Mouse (Mus musculus) stomach, embryonic 16.5 days (tissue): ENCODE results near the gene Mpnd. TPM values are rescaled to one million over a fixed set of nuclear protein-coding genes. Genes with fewer than 3 reads are reported as not detected.

Source experiments
- ATAC-seq: fragments of 200-750 bp; cut with Nextera tagmentation; 2 replicates; pipeline ENCODE4 v1.8.0; 2017; ENCODE audit warnings: moderate number of reproducible peaks, moderate TSS enrichment; ENCODE audit not compliant: insufficient read depth, low FRiP score
- H3K27ac ChIP-seq: fragments of 300-500 bp; sonication (generic); 2 replicates; pipeline ENCODE4 v1.5.1; 2014; ENCODE audit warnings: low read length
- H3K27me3 ChIP-seq: fragments of 300-500 bp; sonication (generic); 2 replicates; pipeline ENCODE4 v1.6.1; 2014; ENCODE audit warnings: low read length, control low read depth, mixed read lengths; ENCODE audit not compliant: control insufficient read depth, insufficient read depth
- H3K36me3 ChIP-seq: fragments of 300-500 bp; sonication (generic); 2 replicates; pipeline ENCODE4 v1.6.1; 2014; ENCODE audit warnings: low read length; ENCODE audit not compliant: control insufficient read depth, insufficient read depth
- H3K4me1 ChIP-seq: fragments of 300-500 bp; sonication (generic); 2 replicates; pipeline ENCODE4 v1.6.1; 2014; ENCODE audit warnings: low read length, control low read depth, mixed read lengths; ENCODE audit not compliant: control insufficient read depth, insufficient read depth
- H3K4me2 ChIP-seq: fragments of 300-500 bp; sonication (generic); 2 replicates; pipeline ENCODE4 v1.6.1; 2014; ENCODE audit warnings: low read depth, low read length, mixed read lengths
- H3K4me3 ChIP-seq: fragments of 300-500 bp; sonication (generic); replicated peaks from 2 replicates; pipeline ENCODE4 v1.5.1; 2014; ENCODE audit warnings: mild to moderate bottlenecking, low read length
- H3K9ac ChIP-seq: fragments of 300-500 bp; sonication (generic); 2 replicates; pipeline ENCODE4 v1.6.1; 2014; ENCODE audit warnings: low read length
- H3K9me3 ChIP-seq: fragments of 300-500 bp; sonication (generic); replicated peaks from 2 replicates; pipeline ENCODE4 v1.6.1; 2016; ENCODE audit warnings: low read length, control low read depth; ENCODE audit not compliant: control insufficient read depth
- WGBS: fragments of 180-500 bp; shearing (Covaris S2); extraction: QIAGEN DNeasy Blood & Tissue Kit; methylation state at CpG from one replicate; pipeline ENCODE4 v1.1.7; 2014; 5-methylcytosine and 5-hydroxymethylcytosine counted together
- polyA plus RNA-seq: library from polyadenylated mRNA; unstranded; fragments of >200 nt; fragmentation: Nextera tagmentation; extraction: Ambion mirVana; gene quantifications from 2 replicates; pipeline ENCODE4 v1.2.1, GENCODE M21; 2015

Gene Mpnd
- polyA plus RNA-seq, 1 experiment from 2014 or later: 60.7 TPM

- no peak for ATAC-seq
- H3K9ac ChIP-seq: no peak overlapping the region
- no peaks in the 10 kb centered on the region for H3K27me3 ChIP-seq
- no peak overlapping the region for H3K4me3 ChIP-seq
- no peaks in the 10 kb centered on the region for H3K9me3 ChIP-seq
- H3K4me2 ChIP-seq: no peak overlapping the region
- peaks cover 8% of the 10 kb centered on the region for H3K36me3 ChIP-seq
- H3K27ac ChIP-seq: no peak overlapping the region
- peaks cover 21% of the 10 kb centered on the region for H3K4me1 ChIP-seq
Measured at GRCm38 (mm10) chr17:55960791-55961190, 44.7 kb upstream of the Mpnd start.

GRCm38 (mm10) chr17:55961631-55962030 is 43.9 kb upstream of the Mpnd start:
- H3K27ac ChIP-seq: no peak overlapping the region
- WGBS: 97% methylated on average over 7 of the region's 7 CpGs

GRCm38 (mm10) chr17:55963171-55963570 is 42.3 kb upstream of the Mpnd start:
- Histone ChIP-seq H3K4me2 (no peak overlapping the region), H3K27ac (no peak overlapping the region), H3K9me3 (no peaks in the 10 kb centered on the region), H3K27me3 (no peaks in the 10 kb centered on the region), H3K9ac (peak overlapping the region; percentile 5; the same call in 1 of the 2 replicates), H3K36me3 (peaks cover 11% of the 10 kb centered on the region), H3K4me3 (no peak overlapping the region), H3K4me1 (peaks cover 16% of the 10 kb centered on the region)
- no peak for ATAC-seq
- 70% methylated on average over 14 of the region's 14 CpGs for WGBS

More at GRCm38 (mm10) chr17:55961631-55962030, 43.9 kb upstream of the Mpnd start:
- Histone ChIP-seq H3K9me3 (no peaks in the 10 kb centered on the region), H3K4me1 (peaks cover 21% of the 10 kb centered on the region), H3K27me3 (no peaks in the 10 kb centered on the region), H3K9ac (no peak overlapping the region), H3K4me2 (no peak overlapping the region), H3K36me3 (peaks cover 8% of the 10 kb centered on the region), H3K4me3 (no peak overlapping the region)
- ATAC-seq: no peak

GRCm38 (mm10) chr17:55964496-55964895 is 41.0 kb upstream of the Mpnd start:
- Histone ChIP-seq H3K4me1 (peaks cover 12% of the 10 kb centered on the region), H3K27ac (no peak overlapping the region), H3K4me2 (no peak overlapping the region), H3K36me3 (peaks cover 11% of the 10 kb centered on the region), H3K27me3 (no peaks in the 10 kb centered on the region), H3K9ac (no peak overlapping the region), H3K4me3 (no peak overlapping the region), H3K9me3 (no peaks in the 10 kb centered on the region)
- 89% methylated on average over 10 of the region's 10 CpGs for WGBS
- ATAC-seq: no peak

GRCm38 (mm10) chr17:55964996-55965395 is 40.5 kb upstream of the Mpnd start:
- 83% methylated on average over 9 of the region's 9 CpGs for WGBS
- no peak overlapping the region for H3K9ac ChIP-seq
- no peak overlapping the region for H3K27ac ChIP-seq
- H3K36me3 ChIP-seq: peaks cover 11% of the 10 kb centered on the region
- no peaks in the 10 kb centered on the region for H3K27me3 ChIP-seq
- H3K9me3 ChIP-seq: no peaks in the 10 kb centered on the region
- peaks cover 8% of the 10 kb centered on the region for H3K4me1 ChIP-seq
- no peak overlapping the region for H3K4me2 ChIP-seq
- ATAC-seq: no peak
- H3K4me3 ChIP-seq: no peak overlapping the region

GRCm38 (mm10) chr17:55967186-55967585 is 38.3 kb upstream of the Mpnd start:
- no peaks in the 10 kb centered on the region for H3K9me3 ChIP-seq
- H3K4me1 ChIP-seq: peaks cover 12% of the 10 kb centered on the region
- H3K36me3 ChIP-seq: peaks cover 8% of the 10 kb centered on the region
- no peak for ATAC-seq
- no peak overlapping the region for H3K9ac ChIP-seq
- H3K4me2 ChIP-seq: no peak overlapping the region
- 89% methylated on average over 4 of the region's 4 CpGs for WGBS
- H3K27ac ChIP-seq: no peak overlapping the region
- H3K27me3 ChIP-seq: peaks cover 4% of the 10 kb centered on the region; the same call in 1 of the 2 replicates
- H3K4me3 ChIP-seq: no peak overlapping the region

- H3K27ac ChIP-seq: no peak overlapping the region
- H3K4me2 ChIP-seq: no peak overlapping the region
- ATAC-seq: no peak
- 60% methylated on average over 7 of the region's 7 CpGs for WGBS
- H3K36me3 ChIP-seq: peaks cover 5% of the 10 kb centered on the region; the same call in 1 of the 2 replicates
- H3K9ac ChIP-seq: no peak overlapping the region
- no peak overlapping the region for H3K4me3 ChIP-seq
- H3K27me3 ChIP-seq: peaks cover 4% of the 10 kb centered on the region; the same call in 1 of the 2 replicates
- no peaks in the 10 kb centered on the region for H3K9me3 ChIP-seq
- peaks cover 9% of the 10 kb centered on the region for H3K4me1 ChIP-seq
Measured at GRCm38 (mm10) chr17:55968210-55968609, 37.3 kb upstream of the Mpnd start.

- H3K27ac ChIP-seq: no peak overlapping the region
- no peak overlapping the region for H3K4me2 ChIP-seq
Measured at GRCm38 (mm10) chr17:55969560-55969959, 36.0 kb upstream of the Mpnd start.

GRCm38 (mm10) chr17:55969966-55970891 is 35.3 kb upstream of the Mpnd start, which contains the start of gene Shd:
Shd (plus strand) TSS chr17:55970467.
- Histone ChIP-seq H3K27me3 (peaks cover 4% of the 10 kb centered on the region; the same call in 1 of the 2 replicates), H3K27ac (no peak within 1 kb of the TSS), H3K4me3 (peak within 1 kb of the TSS; percentile 55), H3K9me3 (no peaks in the 10 kb centered on the region), H3K36me3 (peaks cover 3% of the 10 kb centered on the region; the same call in 1 of the 2 replicates), H3K4me1 (peaks cover 6% of the 10 kb centered on the region; the same call in 1 of the 2 replicates), H3K9ac (peak within 1 kb of the TSS; percentile 82), H3K4me2 (peak within 1 kb of the TSS; percentile 99)
- ATAC-seq: peak; percentile 38
- 9% methylated on average over 55 of the region's 55 CpGs for WGBS

More at GRCm38 (mm10) chr17:55969560-55969959, 36.0 kb upstream of the Mpnd start:
- Histone ChIP-seq H3K4me3 (no peak overlapping the region), H3K4me1 (peaks cover 6% of the 10 kb centered on the region; the same call in 1 of the 2 replicates), H3K36me3 (peaks cover 3% of the 10 kb centered on the region; the same call in 1 of the 2 replicates), H3K27me3 (peaks cover 4% of the 10 kb centered on the region; the same call in 1 of the 2 replicates), H3K9ac (no peak overlapping the region), H3K9me3 (no peaks in the 10 kb centered on the region)
- WGBS: 47% methylated on average over 14 of the region's 14 CpGs
- ATAC-seq: no peak
